Mouse (Mus musculus) ES-E14 (cell line): Measurements from ENCODE around the gene Mtcl1. TPM values are rescaled to one million over a fixed set of nuclear protein-coding genes. Genes with fewer than 3 reads are reported as not detected.

ENCODE experiments used
- DNase-seq: peaks from one replicate; pipeline ENCODE4 v3.0.0-alpha.2; 2013; ENCODE audit warnings: low read depth, low spot score
- H3K27ac ChIP-seq: 2 replicates; pipeline ENCODE4 v1.5.1; 2012; ENCODE audit warnings: low read depth, mild to moderate bottlenecking, low read length, moderate library complexity, mixed read lengths; ENCODE audit not compliant: poor library complexity, insufficient read depth, severe bottlenecking
- H3K36me3 ChIP-seq: 2 replicates; pipeline ENCODE4 v1.6.1; 2012; ENCODE audit warnings: mild to moderate bottlenecking, low read length, moderate library complexity, mixed read lengths; ENCODE audit not compliant: control insufficient read depth, poor library complexity, insufficient read depth, severe bottlenecking
- H3K4me1 ChIP-seq, 2 experiments: fragments of 150-350 bp in 1 of 2; sonication (generic) in 1 of 2; 2 replicates each; pipeline ENCODE4 v1.6.1; 2012; ENCODE audit warnings: low read length in 2 of 2, mild to moderate bottlenecking in 1 of 2, mixed read lengths in 1 of 2; ENCODE audit not compliant: control insufficient read depth in 2 of 2, insufficient read depth in 2 of 2, poor library complexity in 1 of 2
- H3K4me3 ChIP-seq, 2 experiments: fragments of 150-350 bp in 1 of 2; sonication (generic) in 1 of 2; 2 replicates each; pipeline ENCODE4 v1.5.1; 2012; ENCODE audit warnings: low read length in 2 of 2, low read depth in 1 of 2, mild to moderate bottlenecking in 1 of 2, mixed read lengths in 1 of 2; ENCODE audit not compliant: insufficient read depth in 1 of 2, poor library complexity in 1 of 2, severe bottlenecking in 1 of 2
- H3K9ac ChIP-seq: 2 replicates; pipeline ENCODE4 v1.6.1; 2012; ENCODE audit warnings: low read depth, mild to moderate bottlenecking, low read length, mixed read lengths; ENCODE audit not compliant: poor library complexity, insufficient read depth, severe bottlenecking
- H3K9me3 ChIP-seq: fragments of 150-350 bp; sonication (generic); 2 replicates; pipeline ENCODE4 v1.6.1; 2012; ENCODE audit warnings: low read depth, mild to moderate bottlenecking, low read length; ENCODE audit not compliant: control insufficient read depth, insufficient read depth
- CHD2 ChIP-seq: IDR thresholded peaks from 2 replicates; pipeline ENCODE4 v1.6.1; 2014; ENCODE audit warnings: mild to moderate bottlenecking, low read depth, low read length, inconsistent platforms
- HCFC1 ChIP-seq: IDR thresholded peaks from 2 replicates; pipeline ENCODE4 v1.6.1; 2012; ENCODE audit warnings: low read length, inconsistent platforms, borderline replicate concordance; ENCODE audit not compliant: insufficient read depth
- MAFK ChIP-seq: IDR thresholded peaks from 2 replicates; pipeline ENCODE4 v1.6.1; 2014; ENCODE audit warnings: mild to moderate bottlenecking, low read depth, low read length, inconsistent platforms; ENCODE audit not compliant: insufficient read depth
- ZC3H11A ChIP-seq: IDR thresholded peaks from 2 replicates; pipeline ENCODE4 v1.6.1; 2012; ENCODE audit warnings: low read depth, mild to moderate bottlenecking, inconsistent platforms, low read length, borderline replicate concordance
- ZNF384 ChIP-seq: IDR thresholded peaks from 2 replicates; pipeline ENCODE4 v1.6.1; 2012; ENCODE audit warnings: low read depth, low read length, inconsistent platforms
- in situ Hi-C, 2 experiments: fragments of 600-800 bp; cut with MboI; formaldehyde crosslinking; loops; one replicate each; pipeline ENCODE4 v1.15.1; 2025; ENCODE audit warnings: low sequenced_read_pairs in 2 of 2, inconsistent platforms in 1 of 2; ENCODE audit not compliant: unreplicated experiment in 2 of 2
- total RNA-seq: library from RNA; depleted of rRNA; stranded (reverse); fragments of 300-350 nt; gene quantifications from 2 replicates; pipeline ENCODE4 v1.2.3, GENCODE M21; 2012

Gene Mtcl1
- total RNA-seq, 1 experiment, result 75.8 TPM

GRCm38 (mm10) chr17:66486576-66486975, 37.0 kb upstream of the Mtcl1 start:
- H3K4me1 ChIP-seq, result peaks cover 5% of the 10 kb centered on the region in 2 experiments; a peak in 3 of 4 replicates
- H3K9ac ChIP-seq, result no peak overlapping the region
- peak overlapping the region; percentile 79; the same call in 1 of the 2 replicates for H3K27ac ChIP-seq
- no peak for TF ChIP-seq CHD2
- no peak for TF ChIP-seq HCFC1
- TF ChIP-seq ZC3H11A, result no peak
- no peak for TF ChIP-seq MAFK
- TF ChIP-seq ZNF384, result no peak
- no peaks in the 10 kb centered on the region for H3K9me3 ChIP-seq
- no peaks in the 10 kb centered on the region for H3K36me3 ChIP-seq
- in situ Hi-C loops, result loop anchor here (5.0 to 10.0 kb wide), 3 partner anchors 34 to 252 kb away; no protein-coding TSS in a partner anchor
- H3K4me3 ChIP-seq, result no peak overlapping the region
- DNase-seq, result no peak

DNA sequence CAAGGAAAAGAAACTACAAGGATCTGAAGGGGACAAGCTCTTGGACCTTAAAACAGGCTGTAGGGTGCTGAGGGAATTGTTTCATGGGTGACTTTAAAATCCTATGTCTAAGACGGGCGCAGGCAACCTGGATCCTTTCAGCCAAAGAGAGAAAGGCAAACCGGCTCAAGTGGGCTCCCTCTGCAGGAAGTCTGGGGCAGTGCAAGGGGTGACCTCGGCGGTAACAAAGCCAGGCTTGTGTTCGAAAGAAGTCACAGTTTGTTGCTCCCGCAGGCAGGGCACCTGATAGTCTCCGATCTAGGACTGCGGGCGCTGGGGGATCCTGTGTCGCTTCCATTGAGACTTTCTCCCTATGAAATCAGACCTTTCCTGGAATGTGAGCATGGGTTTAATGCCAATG, 36.2 kb upstream of the Mtcl1 start:
- no peaks in the 10 kb centered on the region for H3K36me3 ChIP-seq
- peaks cover 5% of the 10 kb centered on the region in 2 experiments; a peak in 3 of 4 replicates for H3K4me1 ChIP-seq
- in situ Hi-C loops, result loop anchor here (5.0 to 10.0 kb wide), 3 partner anchors 33 to 251 kb away; no protein-coding TSS in a partner anchor
- TF ChIP-seq CHD2, result no peak
- TF ChIP-seq HCFC1, result no peak
- peak; percentile 62; the same call in 1 of the 2 replicates for TF ChIP-seq ZC3H11A
- H3K9ac ChIP-seq, result peak overlapping the region; percentile 38; the same call in 1 of the 2 replicates
- H3K9me3 ChIP-seq, result no peaks in the 10 kb centered on the region
- peak; percentile 90 for DNase-seq
- H3K27ac ChIP-seq, result peak overlapping the region; percentile 100
- peak overlapping the region; percentile 21 to 30; a peak in 3 of 4 replicates for H3K4me3 ChIP-seq

DNA sequence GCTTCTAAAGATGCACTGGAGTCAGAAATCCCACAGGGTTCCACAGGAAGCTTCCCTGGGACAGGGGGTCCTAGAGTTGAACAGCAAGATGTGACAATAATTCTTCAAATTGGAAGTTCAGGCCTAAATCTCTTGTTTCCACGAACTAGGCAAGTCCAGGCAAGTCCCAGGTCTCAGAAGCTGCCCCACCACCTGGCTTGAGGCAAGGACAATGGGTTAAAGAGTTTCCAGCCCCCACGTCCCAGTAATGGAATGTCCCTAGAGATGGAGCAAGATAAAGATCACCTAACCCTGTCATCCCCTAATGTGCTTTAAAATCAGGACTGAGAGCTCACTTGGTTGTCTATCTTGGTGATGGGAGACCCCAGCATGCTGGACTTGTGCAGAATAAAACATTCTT, 35.4 kb upstream of the Mtcl1 start:
- Histone ChIP-seq H3K36me3 (no peaks in the 10 kb centered on the region), H3K27ac (peak overlapping the region; percentile 100), H3K9ac (peak overlapping the region; percentile 63), H3K9me3 (no peaks in the 10 kb centered on the region), H3K4me3 (no peak overlapping the region), H3K4me1 (peaks cover 5% of the 10 kb centered on the region in 2 experiments; a peak in 3 of 4 replicates)
- no peak for TF ChIP-seq ZC3H11A
- TF ChIP-seq CHD2, result no peak
- TF ChIP-seq HCFC1, result no peak
- TF ChIP-seq MAFK, result no peak
- no peak for TF ChIP-seq ZNF384
- in situ Hi-C loops, result loop anchor here (5.0 to 10.0 kb wide), 3 partner anchors 33 to 250 kb away; no protein-coding TSS in a partner anchor
- no peak for DNase-seq

GRCm38 (mm10) chr17:66483651-66484454, 34.3 kb upstream of the Mtcl1 start:
- no peak for TF ChIP-seq ZNF384
- 0 out of 2 replicates have a peak, but pooled peaks have one; percentile 9 for TF ChIP-seq HCFC1
- TF ChIP-seq ZC3H11A, result no peak
- peak overlapping the region; percentile 100 for H3K27ac ChIP-seq
- H3K36me3 ChIP-seq, result peaks cover 3% of the 10 kb centered on the region; the same call in 1 of the 2 replicates
- no peaks in the 10 kb centered on the region for H3K9me3 ChIP-seq
- peak overlapping the region; percentile 76 for H3K9ac ChIP-seq
- H3K4me3 ChIP-seq, result peak overlapping the region; percentile 73 to 75
- H3K4me1 ChIP-seq, result peaks cover 5 to 8% of the 10 kb centered on the region in 2 experiments; a peak in 3 of 4 replicates
- in situ Hi-C loops, result loop anchor here in 1 of 2 experiments (10.0 kb wide), 1 partner anchor 249 kb away; no protein-coding TSS in a partner anchor
- peak; percentile 86 for DNase-seq

- peak overlapping the region; percentile 73 for H3K9ac ChIP-seq
- TF ChIP-seq HCFC1 (no peak), CHD2 (no peak), MAFK (no peak), ZC3H11A (no peak), ZNF384 (no peak)
- H3K4me3 ChIP-seq, result peak overlapping the region; percentile 38 to 75
Observed at GRCm38 (mm10) chr17:66481295-66481694, 31.7 kb upstream of the Mtcl1 start.

More at GRCm38 (mm10) chr17:66481295-66481694, 31.7 kb upstream of the Mtcl1 start:
- Histone ChIP-seq H3K9me3 (no peaks in the 10 kb centered on the region), H3K4me1 (peaks cover 5 to 7% of the 10 kb centered on the region in 2 experiments), H3K27ac (peak overlapping the region; percentile 100), H3K36me3 (peaks cover 8% of the 10 kb centered on the region; the same call in 1 of the 2 replicates)
- DNase-seq, result no peak
- in situ Hi-C loops, result loop anchor here in 1 of 2 experiments (10.0 kb wide), 1 partner anchor 246 kb away; no protein-coding TSS in a partner anchor
